ENCODE assay signal across 12 mouse cellular contexts in genomic region chr4:41532420-41532819, GRCm38 (mm10). TPM values are rescaled to one million over a fixed set of nuclear protein-coding genes. Genes with fewer than 3 reads are reported as not detected.
DNase-seq lines count a peak whose midpoint lies in the region; ATAC-seq and TF ChIP-seq lines count a peak whose summit lies in the region.
"Had no signal": no experiment of that assay in that cellular context is flagged by ENCODE, and none has a peak within 500 bp of the region (broad histone marks: within the 10 kb centered on the region; RNA-seq: fewer than 3 reads in every experiment).

No protein-coding gene starts in this region.

- no peak for TF ChIP-seq CTCF in kidney, postnatal 0 days (IDR thresholded peaks at IDR 0.05; ENCODE audit: low read depth)

- intact Hi-C loops in left cerebral cortex, postnatal 36 days (cut with DNase I): no loop called here

- no peak overlapping the region for H3K4me3 ChIP-seq in kidney, postnatal 0 days (replicated peaks; ENCODE audit: low read depth, low read length)
- H3K4me3 ChIP-seq in limb, embryonic 10.5 days: no peak overlapping the region
- H3K4me3 ChIP-seq in forebrain, embryonic 10.5 days: no peak overlapping the region
- H3K4me3 ChIP-seq: midbrain, embryonic 10.5 days; stomach, embryonic 15.5 days had no signal

- no peaks in the 10 kb centered on the region for H3K27me3 ChIP-seq in kidney, postnatal 0 days (ENCODE audit: insufficient read depth, low read length)
- H3K27me3 ChIP-seq in limb, embryonic 10.5 days (ENCODE audit: low read depth, poor library complexity, severe bottlenecking): peaks cover 8% of the 10 kb centered on the region; the same call in 1 of the 2 replicates
- no peaks in the 10 kb centered on the region for H3K27me3 ChIP-seq in forebrain, embryonic 10.5 days (ENCODE audit: poor library complexity, severe bottlenecking)
- H3K27me3 ChIP-seq: stomach, embryonic 15.5 days had no signal

- no peaks in the 10 kb centered on the region for H3K9me3 ChIP-seq in kidney, postnatal 0 days (replicated peaks; ENCODE audit: low read length)
- no peaks in the 10 kb centered on the region for H3K9me3 ChIP-seq in limb, embryonic 10.5 days (replicated peaks)
- no peaks in the 10 kb centered on the region; the same call in 1 of the 2 replicates for H3K9me3 ChIP-seq in forebrain, embryonic 10.5 days
- H3K9me3 ChIP-seq: midbrain, embryonic 10.5 days; stomach, embryonic 15.5 days had no signal

- peak; percentile 43 for DNase-seq in kidney, postnatal 0 days (ENCODE audit: low spot score)
- no peak for DNase-seq in kidney, adult 8-10 months
- DNase-seq in 416B (ENCODE audit: low read depth): peak; percentile 56
- peak; percentile 58 for DNase-seq in NIH3T3 (ENCODE audit: low read depth)
- peak; percentile 80 for DNase-seq in limb, embryonic 10.5 days (ENCODE audit: low spot score)
- no peak for DNase-seq in left cerebral cortex, postnatal 36 days (ENCODE audit: low spot score in 2 of 2)
- no peak for DNase-seq in forebrain, embryonic 10.5 days (ENCODE audit: extremely low spot score, low spot score)
- DNase-seq: cerebellum, postnatal 36 days had no signal

- WGBS in kidney, postnatal 0 days: 22% methylated on average over 6 of the region's 6 CpGs
- WGBS in limb, embryonic 10.5 days: 23% methylated on average over 6 of the region's 6 CpGs
- WGBS in forebrain, embryonic 10.5 days: 25% methylated on average over 6 of the region's 6 CpGs

- H3K4me2 ChIP-seq in kidney, postnatal 0 days (ENCODE audit: low read length): no peak overlapping the region
- H3K4me2 ChIP-seq: stomach, embryonic 15.5 days had no signal

- no peak overlapping the region for H3K9ac ChIP-seq in kidney, postnatal 0 days (ENCODE audit: low read depth, low read length)
- H3K9ac ChIP-seq: stomach, embryonic 15.5 days had no signal

- H3K4me1 ChIP-seq in kidney, postnatal 0 days (replicated peaks; ENCODE audit: insufficient read depth, low read length): no peaks in the 10 kb centered on the region
- H3K4me1 ChIP-seq in limb, embryonic 10.5 days: no peaks in the 10 kb centered on the region
- peaks cover 35% of the 10 kb centered on the region for H3K4me1 ChIP-seq in forebrain, embryonic 10.5 days
- H3K4me1 ChIP-seq: stomach, embryonic 15.5 days had no signal

- H3K36me3 ChIP-seq in kidney, postnatal 0 days (ENCODE audit: insufficient read depth, low read length): no peaks in the 10 kb centered on the region
- H3K36me3 ChIP-seq in limb, embryonic 10.5 days: no peaks in the 10 kb centered on the region
- H3K36me3 ChIP-seq in forebrain, embryonic 10.5 days (replicated peaks): no peaks in the 10 kb centered on the region
- H3K36me3 ChIP-seq: stomach, embryonic 15.5 days had no signal

- ATAC-seq in kidney, postnatal 0 days (replicated peaks; ENCODE audit: low FRiP score, low read depth): no peak
- ATAC-seq in cerebellum, adult (ENCODE audit: insufficient number of reproducible peaks, low FRiP score, low TSS enrichment): no peak

- H3K27ac ChIP-seq in kidney, postnatal 0 days: no peak overlapping the region
- H3K27ac ChIP-seq in limb, embryonic 10.5 days: no peak overlapping the region
- H3K27ac ChIP-seq in forebrain, embryonic 10.5 days: no peak overlapping the region
- H3K27ac ChIP-seq: midbrain, embryonic 10.5 days; stomach, embryonic 15.5 days had no signal

RNA-seq across cellular contexts. Expression of gene 1110017D15Rik, which starts 15.3 kb away (rescaled TPM):
- 0.43 and 0.68 TPM in 2 replicates for polyA plus RNA-seq in kidney, postnatal 0 days (2015; fragmentation: Nextera tagmentation; extraction: Ambion mirVana)
- polyA plus RNA-seq in limb, embryonic 10.5 days (2016; fragmentation: Nextera tagmentation; extraction: Ambion mirVana): 4.3 and 7.3 TPM in 2 replicates
- 1 to 10 TPM; 3.4 to 5.9 TPM for total RNA-seq in left cerebral cortex, postnatal 36 days (2021)
- 3.8 and 6.1 TPM in 2 replicates for polyA plus RNA-seq in forebrain, embryonic 10.5 days (2016; fragmentation: Nextera tagmentation; extraction: Ambion mirVana)
- total RNA-seq: hematopoietic stem cell, adult 5-6 weeks had no signal

RNA-seq across cellular contexts. Expression of gene AI464131, which starts 29.5 kb away (rescaled TPM):
- polyA plus RNA-seq in kidney, postnatal 0 days (2015; fragmentation: Nextera tagmentation; extraction: Ambion mirVana): 5.3 and 6.1 TPM in 2 replicates
- 3.4 and 5.2 TPM in 2 replicates for polyA plus RNA-seq in limb, embryonic 10.5 days (2016; fragmentation: Nextera tagmentation; extraction: Ambion mirVana)
- 10 to 100 TPM; 31.8 to 32.1 TPM for total RNA-seq in left cerebral cortex, postnatal 36 days (2021)
- polyA plus RNA-seq in forebrain, embryonic 10.5 days (2016; fragmentation: Nextera tagmentation; extraction: Ambion mirVana): 6.3 and 7.1 TPM in 2 replicates

RNA-seq across cellular contexts. Expression of gene Fam219a, which starts 36.9 kb away (rescaled TPM):
- polyA plus RNA-seq in kidney, postnatal 0 days (2015; fragmentation: Nextera tagmentation; extraction: Ambion mirVana): 2.3 and 2.9 TPM in 2 replicates
- 1.1 and 1.9 TPM in 2 replicates for polyA plus RNA-seq in limb, embryonic 10.5 days (2016; fragmentation: Nextera tagmentation; extraction: Ambion mirVana)
- total RNA-seq in left cerebral cortex, postnatal 36 days (2021): 100 to 1,000 TPM; 194 to 219 TPM
- 1.8 and 3.3 TPM in 2 replicates for polyA plus RNA-seq in forebrain, embryonic 10.5 days (2016; fragmentation: Nextera tagmentation; extraction: Ambion mirVana)

RNA-seq across cellular contexts. Expression of gene Dnaic1, which starts 37.2 kb away (rescaled TPM):
- polyA plus RNA-seq in kidney, postnatal 0 days (2015; fragmentation: Nextera tagmentation; extraction: Ambion mirVana): 1.3 and 2.0 TPM in 2 replicates
- polyA plus RNA-seq in limb, embryonic 10.5 days (2016; fragmentation: Nextera tagmentation; extraction: Ambion mirVana): 0.93 and 1.7 TPM in 2 replicates
- 1 to 10 TPM; 9.4 to 10.0 TPM for total RNA-seq in left cerebral cortex, postnatal 36 days (2021)
- polyA plus RNA-seq in forebrain, embryonic 10.5 days (2016; fragmentation: Nextera tagmentation; extraction: Ambion mirVana): 1.1 and 1.5 TPM in 2 replicates
- total RNA-seq: hematopoietic stem cell, adult 5-6 weeks had no signal

Comparison
In these comparisons a context has a peak if more than half of its experiments do, and no peak if none do; other contexts are left out.
1. DNase-seq: peak in kidney, postnatal 0 days (single experiment), 416B (single experiment), NIH3T3 (single experiment) and limb, embryonic 10.5 days (single experiment); none in kidney, adult 8-10 months (0 of 2), left cerebral cortex, postnatal 36 days (0 of 2) and forebrain, embryonic 10.5 days (single experiment).